Mouse (Mus musculus): ENCODE measurements around the gene Rgs12.

The Rgs12 gene

DNA sequence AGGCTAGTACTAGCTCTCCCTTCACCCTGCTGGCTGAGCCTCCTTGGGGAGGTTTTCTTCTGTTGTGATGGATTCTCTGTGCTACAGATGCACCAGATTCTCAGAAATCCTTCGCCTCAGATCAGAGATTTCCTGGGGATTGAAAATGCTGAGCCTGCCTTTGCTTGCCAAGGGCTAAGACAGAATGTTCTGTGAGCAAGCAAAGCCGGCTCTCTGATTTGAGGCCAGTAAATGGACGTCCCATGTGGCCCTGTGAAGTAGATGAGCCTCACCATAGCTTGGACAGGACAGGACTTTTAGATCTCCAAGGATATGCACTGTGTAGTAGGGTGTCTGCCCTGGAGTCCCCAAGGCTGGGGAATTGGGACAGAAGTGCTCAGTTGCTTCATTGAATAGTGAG lies 135.7 kb downstream of the Rgs12 start:
- no peak for DNase-seq (ENCODE audit: low spot score)

DNA sequence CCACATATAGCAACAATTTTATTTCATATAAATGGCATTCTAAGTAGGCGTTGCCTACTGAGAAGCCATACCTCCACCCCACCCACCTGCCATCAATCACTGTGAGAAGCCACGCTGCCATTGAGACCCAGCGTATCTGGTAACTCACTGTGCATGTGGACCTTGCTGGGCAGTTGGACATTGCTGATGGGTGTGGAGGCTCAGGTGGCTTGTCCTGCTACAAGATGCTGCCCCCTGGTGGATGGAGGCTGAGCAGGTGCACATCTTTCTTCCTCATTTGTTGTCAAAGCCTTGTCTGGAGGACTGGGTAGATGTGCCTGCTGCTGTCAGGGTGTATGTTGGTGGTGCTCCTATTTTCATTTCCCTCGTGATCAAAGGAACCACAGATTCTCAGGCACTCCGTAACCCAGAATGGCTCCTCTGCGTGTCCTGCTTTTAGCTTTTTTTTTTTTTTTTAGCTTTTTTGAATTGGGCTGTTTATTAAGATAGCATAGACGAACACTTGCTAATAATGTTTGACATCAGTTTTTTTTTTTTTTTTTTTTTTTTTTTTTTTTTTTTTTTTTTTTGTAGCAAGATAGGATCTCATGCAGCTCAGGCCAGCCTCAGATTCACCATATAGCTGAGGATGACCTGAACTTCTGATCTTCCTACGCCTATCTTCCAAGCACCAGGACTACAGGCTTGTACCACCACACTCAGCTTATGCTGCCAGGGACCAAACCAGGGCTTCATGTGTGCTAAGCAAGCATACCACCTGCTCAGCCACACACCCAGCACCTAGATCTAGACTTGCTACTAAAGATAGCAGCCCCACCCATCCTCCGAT lies 139.8 kb downstream of the Rgs12 start:
- peak; percentile 68 for DNase-seq (ENCODE audit: low spot score)

Data from MN1 (cell line).